Mouse (Mus musculus) intestine, embryonic 15.5 days (tissue): ENCODE results near the gene Hpn. TPM values are rescaled to one million over a fixed set of nuclear protein-coding genes. Genes with fewer than 3 reads are reported as not detected.
A peak's percentile ranks its signal among the peaks of the same experiment; 100 is the strongest.

Source experiments
- ATAC-seq: fragments of 200-750 bp; cut with Nextera tagmentation; 2 replicates; pipeline ENCODE4 v1.8.0; 2017; ENCODE audit warnings: moderate TSS enrichment, moderate library complexity
- H3K27ac ChIP-seq: fragments of 300-500 bp; sonication (generic); 2 replicates; pipeline ENCODE4 v1.5.1; 2015; ENCODE audit warnings: mild to moderate bottlenecking, inconsistent platforms
- H3K27me3 ChIP-seq: fragments of 300-500 bp; sonication (generic); replicated peaks from 2 replicates; pipeline ENCODE4 v1.6.1; 2015; ENCODE audit warnings: inconsistent platforms
- H3K36me3 ChIP-seq: fragments of 300-500 bp; sonication (generic); 2 replicates; pipeline ENCODE4 v1.6.1; 2015; ENCODE audit warnings: inconsistent platforms
- H3K4me1 ChIP-seq: fragments of 300-500 bp; sonication (generic); replicated peaks from 2 replicates; pipeline ENCODE4 v1.6.1; 2015; ENCODE audit warnings: inconsistent platforms
- H3K4me2 ChIP-seq: fragments of 300-500 bp; sonication (generic); replicated peaks from 2 replicates; pipeline ENCODE4 v1.6.1; 2015; ENCODE audit warnings: mild to moderate bottlenecking, inconsistent platforms
- H3K4me3 ChIP-seq: fragments of 300-500 bp; sonication (generic); replicated peaks from 2 replicates; pipeline ENCODE4 v1.5.1; 2015; ENCODE audit warnings: inconsistent platforms
- H3K9ac ChIP-seq: fragments of 300-500 bp; sonication (generic); 2 replicates; pipeline ENCODE4 v1.6.1; 2015; ENCODE audit warnings: inconsistent platforms
- H3K9me3 ChIP-seq: fragments of 300-500 bp; sonication (generic); 2 replicates; pipeline ENCODE4 v1.6.1; 2016; ENCODE audit warnings: inconsistent platforms
- WGBS: fragments of 180-500 bp; shearing (Covaris S2); methylation state at CpG from one replicate; pipeline ENCODE4 v1.1.7; 2015; 5-methylcytosine and 5-hydroxymethylcytosine counted together
- polyA plus RNA-seq: library from polyadenylated mRNA; unstranded; fragments of >200 nt; fragmentation: Nextera tagmentation; extraction: Ambion mirVana; gene quantifications from 2 replicates; pipeline ENCODE4 v1.2.1, GENCODE M21; 2015

The Hpn gene
- polyA plus RNA-seq, 1 experiment from 2014 or later, result 37.9 TPM

DNA sequence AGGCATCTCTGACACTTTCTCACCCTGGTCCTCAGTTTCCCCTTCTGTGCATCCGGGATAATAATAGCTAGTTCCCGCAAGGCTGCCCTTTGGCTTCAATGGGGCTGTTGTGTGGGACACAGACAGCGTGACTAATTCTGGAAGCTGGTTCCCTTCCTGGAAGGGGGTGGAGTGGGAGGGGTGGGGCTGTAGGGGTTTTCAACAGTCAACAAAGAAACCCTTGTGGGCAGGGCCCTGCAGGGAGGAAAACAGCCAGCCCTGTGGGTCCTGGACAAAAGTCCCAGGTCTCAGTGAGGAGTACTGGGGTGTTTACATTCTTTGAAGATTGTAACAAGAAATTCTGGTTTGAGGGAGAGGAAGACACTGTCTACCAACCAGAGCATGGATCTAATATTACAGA, 29.9 kb downstream of the Hpn start:
- peak; percentile 63 for ATAC-seq
- Histone ChIP-seq H3K9me3 (no peaks in the 10 kb centered on the region), H3K27ac (no peak overlapping the region), H3K4me3 (no peak overlapping the region), H3K9ac (no peak overlapping the region), H3K36me3 (no peaks in the 10 kb centered on the region), H3K4me1 (peaks cover 11% of the 10 kb centered on the region; the same call in 1 of the 2 replicates), H3K4me2 (no peak overlapping the region), H3K27me3 (no peaks in the 10 kb centered on the region)
- 49% methylated on average over 3 of the region's 3 CpGs for WGBS

DNA sequence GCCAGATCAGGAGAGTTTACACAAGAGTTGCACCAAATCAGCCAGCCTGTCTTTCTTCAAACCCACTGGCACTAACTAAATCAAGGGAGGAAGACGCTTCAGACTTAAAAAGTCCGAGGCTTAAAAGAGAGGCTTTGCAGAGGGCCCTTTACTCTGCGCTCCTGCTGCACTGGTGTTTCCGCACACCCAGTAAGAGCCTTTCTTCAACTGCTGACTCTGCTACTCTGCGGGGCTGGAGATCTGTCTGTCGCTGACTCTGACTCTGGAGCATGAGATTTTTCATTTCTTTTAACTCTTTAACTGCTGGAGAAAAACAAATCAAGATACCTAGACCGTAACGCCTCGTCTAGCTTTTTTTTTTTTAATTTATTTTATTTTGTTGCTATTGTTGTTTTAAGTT, 30.9 kb downstream of the Hpn start:
- no peak overlapping the region for H3K4me3 ChIP-seq
- no peaks in the 10 kb centered on the region for H3K36me3 ChIP-seq
- H3K4me1 ChIP-seq, result peaks cover 11% of the 10 kb centered on the region; the same call in 1 of the 2 replicates
- no peak for ATAC-seq
- no peaks in the 10 kb centered on the region for H3K27me3 ChIP-seq
- H3K27ac ChIP-seq, result 0 out of 2 replicates have a peak overlapping the region, but pooled peaks have one; percentile 13
- H3K4me2 ChIP-seq, result no peak overlapping the region
- WGBS, result 42% methylated on average over 9 of the region's 9 CpGs
- no peaks in the 10 kb centered on the region for H3K9me3 ChIP-seq
- no peak overlapping the region for H3K9ac ChIP-seq

DNA sequence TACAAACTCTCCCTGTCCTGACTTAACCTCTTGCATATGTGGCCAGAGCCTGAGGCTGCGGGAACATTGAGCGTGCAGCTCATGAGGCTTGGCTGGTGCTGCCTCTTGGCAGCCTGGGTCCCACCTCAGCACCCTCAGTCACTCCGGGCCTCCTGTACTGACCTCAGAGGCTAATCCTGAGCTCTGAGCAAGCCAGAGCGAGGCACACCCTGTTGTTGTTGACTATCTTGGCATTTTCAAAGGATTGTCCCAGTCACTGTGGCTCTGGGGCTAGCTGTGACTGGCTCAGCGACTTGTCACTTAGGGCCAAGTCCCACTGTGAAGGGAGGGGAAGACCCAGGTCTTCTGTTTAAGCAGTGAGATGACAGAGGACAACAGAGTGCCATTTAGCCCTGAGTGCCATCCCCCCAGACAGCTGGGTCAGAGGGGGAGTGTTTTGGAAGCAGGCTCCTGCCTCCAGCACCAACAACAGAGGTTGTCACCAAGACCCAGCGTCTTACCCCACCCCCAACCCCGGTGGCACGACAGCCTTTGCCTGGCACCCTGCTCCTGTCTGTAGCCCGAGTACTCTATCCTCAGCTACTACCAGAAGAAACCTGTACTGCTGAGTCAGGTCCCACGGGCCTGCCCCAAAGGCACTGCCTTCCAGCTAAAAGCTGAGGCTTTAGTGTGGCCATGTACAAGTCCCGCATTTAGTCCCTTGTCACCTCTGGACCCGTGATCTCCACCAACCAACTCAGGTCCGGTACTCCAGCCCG, 32.1 kb downstream of the Hpn start:
- Histone ChIP-seq H3K4me2 (no peak overlapping the region), H3K27ac (no peak overlapping the region), H3K4me1 (peaks cover 11% of the 10 kb centered on the region; the same call in 1 of the 2 replicates), H3K36me3 (no peaks in the 10 kb centered on the region), H3K9ac (no peak overlapping the region), H3K27me3 (no peaks in the 10 kb centered on the region), H3K9me3 (no peaks in the 10 kb centered on the region), H3K4me3 (no peak overlapping the region)
- no peak; the same call in 1 of the 2 replicates for ATAC-seq
- 70% methylated on average over 14 of the region's 14 CpGs for WGBS

DNA sequence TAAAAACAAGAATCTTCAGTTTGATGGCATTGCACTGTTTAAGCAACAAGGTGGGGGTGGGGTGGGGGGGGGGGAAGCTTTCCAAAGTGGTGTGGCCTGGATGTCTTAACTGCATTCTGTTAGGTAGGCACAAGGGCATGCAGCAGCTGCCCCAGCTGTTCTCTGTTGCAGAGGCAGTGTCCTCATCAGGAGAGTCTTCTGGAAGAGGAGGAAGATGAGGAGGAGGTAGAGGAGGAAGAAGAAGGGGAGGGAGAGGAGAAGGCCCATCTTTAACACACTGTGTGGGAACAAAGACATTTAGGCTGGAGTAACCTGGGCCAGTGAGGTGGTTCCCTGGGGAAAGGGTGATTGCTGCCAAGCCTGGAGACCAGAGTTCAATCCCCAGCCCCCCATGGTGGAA, 33.0 kb downstream of the Hpn start:
- ATAC-seq, result no peak
- H3K36me3 ChIP-seq, result no peaks in the 10 kb centered on the region
- no peak overlapping the region for H3K27ac ChIP-seq
- no peaks in the 10 kb centered on the region for H3K27me3 ChIP-seq
- no peaks in the 10 kb centered on the region for H3K9me3 ChIP-seq
- no peak overlapping the region for H3K4me2 ChIP-seq
- no peak overlapping the region for H3K9ac ChIP-seq
- peaks cover 11% of the 10 kb centered on the region; the same call in 1 of the 2 replicates for H3K4me1 ChIP-seq
- H3K4me3 ChIP-seq, result no peak overlapping the region

DNA sequence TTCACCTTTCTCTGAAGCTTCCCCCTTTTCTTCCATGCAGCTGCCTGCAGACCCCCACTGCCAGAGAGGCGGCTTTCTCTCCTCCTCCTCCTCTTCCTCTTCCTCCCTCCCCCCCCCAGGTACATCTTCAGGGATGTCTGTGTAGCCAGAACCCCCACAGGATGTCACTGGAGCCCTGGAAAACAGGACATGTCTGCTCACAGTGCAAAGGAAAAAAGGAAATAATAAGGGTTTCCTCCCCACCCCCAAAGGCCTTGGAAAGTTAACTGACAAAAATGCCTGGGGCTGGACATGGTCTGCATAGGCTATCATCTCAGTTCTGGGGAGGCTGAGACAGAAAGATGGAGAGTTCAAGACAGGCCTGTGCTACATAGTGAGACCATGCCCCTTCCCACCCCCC, 34.0 kb downstream of the Hpn start:
- Histone ChIP-seq H3K36me3 (no peaks in the 10 kb centered on the region), H3K9me3 (no peaks in the 10 kb centered on the region), H3K4me3 (no peak overlapping the region), H3K27ac (no peak overlapping the region), H3K4me1 (peaks cover 11% of the 10 kb centered on the region; the same call in 1 of the 2 replicates), H3K9ac (no peak overlapping the region), H3K27me3 (no peaks in the 10 kb centered on the region), H3K4me2 (no peak overlapping the region)
- 45% methylated on average over 1 of the region's 1 CpGs for WGBS
- ATAC-seq, result no peak

DNA sequence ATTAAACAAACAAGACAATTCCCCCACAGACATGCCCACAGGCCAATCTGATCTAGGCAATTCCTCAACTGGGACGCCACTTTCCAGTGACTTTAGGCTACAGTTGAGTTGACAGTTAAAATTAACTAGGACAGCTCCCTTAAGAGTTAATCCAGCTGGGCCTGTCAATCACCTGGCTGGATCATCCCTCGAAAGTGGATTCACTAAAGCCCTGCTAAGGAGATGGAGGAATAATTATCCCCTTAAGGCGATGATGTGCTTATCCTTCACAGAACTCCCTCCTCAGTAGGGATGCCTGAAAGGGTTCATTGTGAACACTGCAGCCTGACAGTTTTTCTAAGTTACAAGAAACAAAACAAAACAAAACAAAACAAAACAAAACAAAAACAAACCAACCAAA, 34.5 kb downstream of the Hpn start:
- H3K4me1 ChIP-seq, result peaks cover 16% of the 10 kb centered on the region; the same call in 1 of the 2 replicates
- no peaks in the 10 kb centered on the region for H3K36me3 ChIP-seq
- no peak overlapping the region for H3K27ac ChIP-seq
- H3K27me3 ChIP-seq, result no peaks in the 10 kb centered on the region
- no peak overlapping the region for H3K9ac ChIP-seq
- H3K9me3 ChIP-seq, result no peaks in the 10 kb centered on the region
- H3K4me2 ChIP-seq, result no peak overlapping the region
- WGBS, result 67% methylated on average over 3 of the region's 3 CpGs
- H3K4me3 ChIP-seq, result no peak overlapping the region
- no peak for ATAC-seq

DNA sequence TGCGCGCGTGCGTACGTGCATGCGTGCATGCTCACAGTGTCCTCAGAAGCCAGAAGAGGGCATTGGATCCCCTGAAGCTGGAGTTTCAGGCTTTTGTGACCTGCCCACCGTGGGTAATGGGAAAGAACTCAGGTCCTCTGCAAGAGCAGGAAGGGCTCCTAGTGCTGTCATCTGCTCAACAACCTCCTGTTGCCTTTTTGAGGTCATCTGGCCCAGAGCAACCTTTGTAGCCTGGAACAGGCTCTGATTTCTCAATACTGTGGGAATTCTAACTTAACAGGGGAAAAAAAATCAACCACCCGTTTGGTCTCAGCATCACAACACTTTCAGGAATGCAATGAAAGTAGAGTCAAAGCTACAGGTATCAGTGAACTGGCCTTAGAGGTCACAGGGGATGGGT, 35.4 kb downstream of the Hpn start:
- Histone ChIP-seq H3K4me3 (no peak overlapping the region), H3K9ac (no peak overlapping the region), H3K9me3 (no peaks in the 10 kb centered on the region), H3K36me3 (no peaks in the 10 kb centered on the region), H3K4me2 (no peak overlapping the region), H3K27ac (no peak overlapping the region), H3K4me1 (peaks cover 9% of the 10 kb centered on the region; the same call in 1 of the 2 replicates), H3K27me3 (no peaks in the 10 kb centered on the region)
- ATAC-seq, result no peak
- WGBS, result 83% methylated on average over 8 of the region's 8 CpGs

DNA sequence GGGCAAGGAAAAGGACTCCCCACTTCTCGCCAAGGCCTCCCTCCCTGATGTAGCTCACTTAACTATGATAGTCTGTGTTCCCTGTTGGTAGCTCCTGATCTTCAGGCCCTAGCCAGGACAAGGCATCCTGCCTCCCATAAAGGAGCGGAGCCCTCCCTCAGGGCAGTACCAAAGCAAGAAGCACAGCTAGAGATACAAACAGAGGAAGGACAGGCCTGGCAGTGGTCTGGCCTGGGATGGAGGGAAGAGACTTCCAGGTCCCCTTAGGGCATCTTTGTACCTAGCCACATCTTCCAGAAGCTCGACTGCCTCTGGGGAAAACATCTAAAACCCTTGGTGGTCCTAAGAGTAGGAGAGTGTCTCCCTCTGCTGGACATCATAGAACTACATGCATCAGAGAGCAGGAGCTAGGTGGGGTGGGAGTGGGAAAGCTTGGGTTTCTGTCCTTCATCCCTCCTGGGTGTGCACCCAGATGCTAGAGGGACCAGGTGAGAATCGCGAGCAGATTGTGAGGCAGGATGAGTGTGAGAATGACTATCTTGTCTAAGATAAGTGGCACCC, 37.1 kb downstream of the Hpn start:
- Histone ChIP-seq H3K4me2 (no peak overlapping the region), H3K27ac (peak overlapping the region; percentile 41; the same call in 1 of the 2 replicates), H3K4me3 (no peak overlapping the region), H3K27me3 (no peaks in the 10 kb centered on the region), H3K9ac (no peak overlapping the region), H3K4me1 (peaks cover 14% of the 10 kb centered on the region), H3K9me3 (no peaks in the 10 kb centered on the region), H3K36me3 (no peaks in the 10 kb centered on the region)
- ATAC-seq, result 0 out of 2 replicates have a peak, but pooled peaks have one; percentile 17
- WGBS, result 41% methylated on average over 5 of the region's 5 CpGs

DNA sequence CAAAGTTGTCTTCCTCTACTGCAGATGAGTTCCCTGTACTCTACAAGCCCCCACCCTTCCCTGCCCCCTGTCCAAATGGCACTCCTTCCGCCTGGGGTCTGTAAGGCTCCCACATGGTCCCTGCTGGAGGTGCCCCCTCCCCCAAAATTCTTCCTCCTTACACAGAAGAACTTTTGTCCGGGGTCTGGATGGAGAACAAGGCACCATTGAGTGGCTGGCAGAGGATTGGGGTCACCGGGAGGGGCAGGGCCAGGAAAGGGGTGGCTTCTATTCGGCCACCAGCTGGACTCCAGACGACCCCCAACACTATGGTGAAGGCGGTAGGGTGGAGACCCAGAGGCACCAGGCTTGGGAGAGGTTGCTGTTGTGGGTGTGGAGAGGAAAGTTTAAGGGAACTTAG, 37.6 kb downstream of the Hpn start:
- H3K27me3 ChIP-seq, result no peaks in the 10 kb centered on the region
- H3K27ac ChIP-seq, result peak overlapping the region; percentile 41; the same call in 1 of the 2 replicates
- H3K9me3 ChIP-seq, result no peaks in the 10 kb centered on the region
- H3K4me3 ChIP-seq, result no peak overlapping the region
- H3K9ac ChIP-seq, result no peak overlapping the region
- peak; percentile 10; the same call in 1 of the 2 replicates for ATAC-seq
- 66% methylated on average over 6 of the region's 6 CpGs for WGBS
- no peaks in the 10 kb centered on the region for H3K36me3 ChIP-seq
- peaks cover 19% of the 10 kb centered on the region for H3K4me1 ChIP-seq
- H3K4me2 ChIP-seq, result no peak overlapping the region

DNA sequence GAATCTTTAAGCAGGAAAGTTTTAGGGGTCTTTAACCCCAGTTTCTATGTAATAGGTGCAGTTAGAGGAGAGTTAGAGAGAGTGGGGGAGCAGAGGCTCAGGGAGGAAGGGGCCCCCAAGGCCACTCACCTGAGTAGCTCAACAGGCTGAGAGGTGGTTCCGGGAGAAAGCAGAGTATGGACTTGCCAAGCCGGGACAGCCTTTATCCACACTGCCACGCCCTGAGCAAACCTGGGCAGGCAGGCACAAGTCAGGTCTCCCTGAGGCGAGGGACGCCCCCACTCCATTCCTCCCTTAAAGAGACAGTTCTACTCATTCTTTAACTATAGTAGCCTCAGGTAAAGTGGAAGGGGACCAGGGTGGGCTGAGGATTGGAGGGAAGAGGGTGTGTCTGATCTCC, 38.6 kb downstream of the Hpn start, which contains the start of gene Fxyd3:
Fxyd3 (minus strand) TSS at position 213 of the 400 bp plus-strand sequence.
- H3K4me1 ChIP-seq, result peaks cover 24% of the 10 kb centered on the region
- H3K9me3 ChIP-seq, result no peaks in the 10 kb centered on the region
- peak within 1 kb of the TSS; percentile 39 for H3K4me2 ChIP-seq
- no peaks in the 10 kb centered on the region for H3K27me3 ChIP-seq
- H3K4me3 ChIP-seq, result peak within 1 kb of the TSS; percentile 13; the same call in 1 of the 2 replicates
- peak; percentile 69 for ATAC-seq
- WGBS, result 30% methylated on average over 5 of the region's 5 CpGs
- H3K36me3 ChIP-seq, result no peaks in the 10 kb centered on the region
- no peak within 1 kb of the TSS for H3K9ac ChIP-seq
- H3K27ac ChIP-seq, result no peak within 1 kb of the TSS

DNA sequence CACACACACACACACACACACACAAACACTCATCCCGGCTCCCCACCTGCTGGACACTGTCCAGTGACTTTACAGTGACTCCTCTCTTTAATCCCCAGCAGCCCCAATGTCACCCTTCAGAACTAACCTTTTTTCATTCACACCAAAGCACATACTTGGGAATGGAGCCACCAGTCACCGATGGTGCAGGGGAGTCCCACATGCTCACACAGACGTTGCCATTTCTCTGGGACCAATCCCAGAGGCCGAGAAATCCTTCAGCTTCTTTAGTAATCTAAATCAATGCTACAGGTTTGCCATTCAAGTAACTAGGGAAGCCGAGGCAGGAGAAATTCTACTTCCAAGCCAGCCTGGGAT, 40.4 kb downstream of the Hpn start:
- H3K36me3 ChIP-seq, result no peaks in the 10 kb centered on the region
- no peaks in the 10 kb centered on the region for H3K9me3 ChIP-seq
- 55% methylated on average over 5 of the region's 5 CpGs for WGBS
- no peak overlapping the region for H3K9ac ChIP-seq
- peaks cover 27% of the 10 kb centered on the region for H3K4me1 ChIP-seq
- H3K4me2 ChIP-seq, result no peak overlapping the region
- no peak for ATAC-seq
- no peaks in the 10 kb centered on the region for H3K27me3 ChIP-seq
- H3K27ac ChIP-seq, result 0 out of 2 replicates have a peak overlapping the region, but pooled peaks have one; percentile 54
- no peak overlapping the region for H3K4me3 ChIP-seq

DNA sequence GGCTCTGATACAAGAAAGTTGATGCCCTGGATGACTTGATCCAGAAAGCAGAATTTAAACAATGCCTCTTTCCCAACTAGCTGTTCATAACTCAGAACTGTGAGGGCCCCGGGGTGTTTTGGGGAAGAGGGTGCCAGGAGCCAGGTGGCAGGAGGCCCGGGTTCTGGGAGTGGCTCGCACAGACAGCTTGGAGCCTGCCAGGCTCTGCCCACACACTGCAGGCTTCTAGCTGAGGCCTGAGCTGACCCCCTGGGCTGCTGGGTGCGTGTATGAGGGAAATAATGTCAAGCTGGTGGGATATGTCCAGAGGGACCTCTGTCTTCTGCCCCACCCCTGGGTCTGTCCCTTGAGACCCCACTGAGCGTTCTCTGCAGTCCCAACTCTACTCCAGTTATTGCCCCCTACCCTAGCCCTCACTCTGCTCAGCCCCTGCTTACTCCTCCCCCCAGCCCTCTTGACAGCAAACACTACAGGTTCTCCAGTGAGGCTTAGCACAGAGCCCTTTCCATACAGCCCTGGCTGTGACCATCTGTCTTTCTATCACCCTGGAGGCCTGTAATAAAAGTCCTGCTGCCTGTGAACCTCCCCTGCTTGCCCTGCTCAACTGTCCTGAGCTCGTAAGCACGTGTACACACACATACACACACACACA, 40.9 kb downstream of the Hpn start:
- Histone ChIP-seq H3K27me3 (no peaks in the 10 kb centered on the region), H3K36me3 (no peaks in the 10 kb centered on the region), H3K27ac (0 out of 2 replicates have a peak overlapping the region, but pooled peaks have one; percentile 54), H3K9me3 (no peaks in the 10 kb centered on the region), H3K4me3 (no peak overlapping the region), H3K9ac (no peak overlapping the region), H3K4me1 (peaks cover 27% of the 10 kb centered on the region), H3K4me2 (no peak overlapping the region)
- ATAC-seq, result no peak
- 56% methylated on average over 7 of the region's 7 CpGs for WGBS
